Mouse (Mus musculus): ENCODE results near the gene Zfyve21. TPM values are rescaled to one million over a fixed set of nuclear protein-coding genes. Genes with fewer than 3 reads are reported as not detected.
A peak's percentile ranks its signal among the peaks of the same experiment; 100 is the strongest.

The Zfyve21 gene
- polyA plus RNA-seq, 1 experiment from 2014 or later: 53.3 TPM

- peak; percentile 97 for TF ChIP-seq CTCF (IDR thresholded peaks at IDR 0.05; ENCODE audit: low read depth)
- no peak for TF ChIP-seq EP300 (IDR thresholded peaks at IDR 0.05; ENCODE audit: low read depth)
- H3K27ac ChIP-seq (ENCODE audit: low read depth): no peak overlapping the region
- no peak overlapping the region for H3K4me2 ChIP-seq (ENCODE audit: low read depth, low read length)
- no peak overlapping the region for H3K9ac ChIP-seq (replicated peaks)
- ATAC-seq: peak; percentile 73
- no peaks in the 10 kb centered on the region; the same call in 1 of the 2 replicates for H3K4me1 ChIP-seq (ENCODE audit: insufficient read depth)
- WGBS (ENCODE audit: insufficient replicate concordance): 15% methylated on average over 3 of the region's 3 CpGs
- no peak overlapping the region for H3K4me3 ChIP-seq (ENCODE audit: low read depth, low read length)
- H3K9me3 ChIP-seq (ENCODE audit: low read length): no peaks in the 10 kb centered on the region
- DNase-seq: peak; percentile 90
- no peaks in the 10 kb centered on the region for H3K27me3 ChIP-seq (ENCODE audit: insufficient read depth, low read length)
- H3K36me3 ChIP-seq (replicated peaks; ENCODE audit: insufficient read depth, low read length): no peaks in the 10 kb centered on the region
Measured at GRCm38 (mm10) chr12:111878213-111878612, 64.2 kb downstream of the Zfyve21 start.

Other genes starting within 250 kb of the Zfyve21 start
- gene Mark3, start 239.6 kb upstream of the Zfyve21 start, polyA plus RNA-seq (2015; fragmentation: Nextera tagmentation; extraction: Ambion mirVana): 9.5 and 11.0 TPM in 2 replicates
- 28.1 and 32.7 TPM in 2 replicates for gene Ckb, start 141.8 kb upstream of the Zfyve21 start, polyA plus RNA-seq (2015; fragmentation: Nextera tagmentation; extraction: Ambion mirVana)
- 4.3 and 5.7 TPM in 2 replicates for gene Trmt61a, start 136.1 kb upstream of the Zfyve21 start, polyA plus RNA-seq (2015; fragmentation: Nextera tagmentation; extraction: Ambion mirVana)
- gene Bag5, start 100.9 kb upstream of the Zfyve21 start, polyA plus RNA-seq (2015; fragmentation: Nextera tagmentation; extraction: Ambion mirVana): 16.7 TPM in 2 replicates
- gene Apopt1, start 100.9 kb upstream of the Zfyve21 start, polyA plus RNA-seq (2015; fragmentation: Nextera tagmentation; extraction: Ambion mirVana): 21.5 and 22.1 TPM in 2 replicates
- gene Klc1, start 55.3 kb upstream of the Zfyve21 start, polyA plus RNA-seq (2015; fragmentation: Nextera tagmentation; extraction: Ambion mirVana): 9.6 and 10.7 TPM in 2 replicates
- gene Xrcc3, start 297 bp upstream of the Zfyve21 start, polyA plus RNA-seq (2015; fragmentation: Nextera tagmentation; extraction: Ambion mirVana): 2.0 and 2.1 TPM in 2 replicates
- 4.3 and 4.5 TPM in 2 replicates for gene Ppp1r13b, start 93.9 kb downstream of the Zfyve21 start, polyA plus RNA-seq (2015; fragmentation: Nextera tagmentation; extraction: Ambion mirVana)
- gene Atp5mpl, start 152.8 kb downstream of the Zfyve21 start, polyA plus RNA-seq (2015; fragmentation: Nextera tagmentation; extraction: Ambion mirVana): 676 and 694 TPM in 2 replicates
- gene Tdrd9, start 157.4 kb downstream of the Zfyve21 start, polyA plus RNA-seq (2015; fragmentation: Nextera tagmentation; extraction: Ambion mirVana): 0.15 and 0.21 TPM in 2 replicates
- not detected in 2 replicates for gene Rd3l, start 167.1 kb downstream of the Zfyve21 start, polyA plus RNA-seq (2015; fragmentation: Nextera tagmentation; extraction: Ambion mirVana)

Measured in liver, postnatal 0 days (tissue).